Mouse (Mus musculus) lung, embryonic 15.5 days (tissue): ENCODE measurements around the gene Cacng3. TPM values are rescaled to one million over a fixed set of nuclear protein-coding genes. Genes with fewer than 3 reads are reported as not detected.

Source experiments
- ATAC-seq: fragments of 200-750 bp; cut with Nextera tagmentation; 2 replicates; pipeline ENCODE4 v1.8.0; 2017; ENCODE audit warnings: moderate number of reproducible peaks, borderline replicate concordance; ENCODE audit not compliant: low FRiP score, low TSS enrichment; ENCODE audit errors: extremely low read depth
- H3K27ac ChIP-seq: fragments of 300-500 bp; sonication (generic); 2 replicates; pipeline ENCODE4 v1.5.1; 2015; ENCODE audit warnings: moderate library complexity, mild to moderate bottlenecking, inconsistent platforms
- H3K27me3 ChIP-seq: fragments of 300-500 bp; sonication (generic); 2 replicates; pipeline ENCODE4 v1.6.1; 2015; ENCODE audit warnings: inconsistent platforms
- H3K36me3 ChIP-seq: fragments of 300-500 bp; sonication (generic); 2 replicates; pipeline ENCODE4 v1.6.1; 2015; ENCODE audit warnings: inconsistent platforms
- H3K4me1 ChIP-seq: fragments of 300-500 bp; sonication (generic); 2 replicates; pipeline ENCODE4 v1.6.1; 2015; ENCODE audit warnings: inconsistent platforms
- H3K4me2 ChIP-seq: fragments of 300-500 bp; sonication (generic); 2 replicates; pipeline ENCODE4 v1.6.1; 2015; ENCODE audit warnings: inconsistent platforms, mild to moderate bottlenecking, moderate library complexity
- H3K4me3 ChIP-seq: fragments of 300-500 bp; sonication (generic); 2 replicates; pipeline ENCODE4 v1.5.1; 2015; ENCODE audit warnings: mild to moderate bottlenecking, inconsistent platforms
- H3K9ac ChIP-seq: fragments of 300-500 bp; sonication (generic); 2 replicates; pipeline ENCODE4 v1.6.1; 2015; ENCODE audit warnings: inconsistent platforms
- H3K9me3 ChIP-seq: fragments of 300-500 bp; sonication (generic); 2 replicates; pipeline ENCODE4 v1.6.1; 2016; ENCODE audit warnings: inconsistent platforms
- WGBS: fragments of 180-500 bp; shearing (Covaris S2); methylation state at CpG from one replicate; pipeline ENCODE4 v1.1.7; 2015; 5-methylcytosine and 5-hydroxymethylcytosine counted together
- polyA plus RNA-seq: library from polyadenylated mRNA; unstranded; fragments of >200 nt; fragmentation: Nextera tagmentation; extraction: Ambion mirVana; gene quantifications from 2 replicates; pipeline ENCODE4 v1.2.1, GENCODE M21; 2015

The Cacng3 gene
- polyA plus RNA-seq, 1 experiment from 2014 or later = 0.10 TPM

DNA sequence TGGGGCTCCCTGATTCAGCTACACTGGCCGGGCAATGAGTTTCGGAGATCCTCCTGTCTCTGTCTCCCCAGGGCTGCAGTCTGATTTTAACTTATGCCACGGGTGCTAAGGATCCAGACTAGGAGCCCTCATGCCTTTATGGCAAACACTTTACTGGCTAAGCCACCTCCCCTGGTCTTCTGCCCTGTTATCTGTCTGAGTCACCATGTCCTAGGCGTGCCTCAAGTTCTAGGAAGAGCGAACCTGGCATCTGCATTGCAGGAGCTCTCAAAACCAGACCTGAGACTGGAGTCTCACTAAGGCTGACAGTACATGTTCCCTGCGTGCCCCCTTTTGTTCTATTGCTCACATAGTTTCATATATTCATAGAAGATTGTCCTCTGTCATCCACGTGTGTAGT is 119.6 kb downstream of the Cacng3 start:
- H3K4me3 ChIP-seq = no peak overlapping the region

DNA sequence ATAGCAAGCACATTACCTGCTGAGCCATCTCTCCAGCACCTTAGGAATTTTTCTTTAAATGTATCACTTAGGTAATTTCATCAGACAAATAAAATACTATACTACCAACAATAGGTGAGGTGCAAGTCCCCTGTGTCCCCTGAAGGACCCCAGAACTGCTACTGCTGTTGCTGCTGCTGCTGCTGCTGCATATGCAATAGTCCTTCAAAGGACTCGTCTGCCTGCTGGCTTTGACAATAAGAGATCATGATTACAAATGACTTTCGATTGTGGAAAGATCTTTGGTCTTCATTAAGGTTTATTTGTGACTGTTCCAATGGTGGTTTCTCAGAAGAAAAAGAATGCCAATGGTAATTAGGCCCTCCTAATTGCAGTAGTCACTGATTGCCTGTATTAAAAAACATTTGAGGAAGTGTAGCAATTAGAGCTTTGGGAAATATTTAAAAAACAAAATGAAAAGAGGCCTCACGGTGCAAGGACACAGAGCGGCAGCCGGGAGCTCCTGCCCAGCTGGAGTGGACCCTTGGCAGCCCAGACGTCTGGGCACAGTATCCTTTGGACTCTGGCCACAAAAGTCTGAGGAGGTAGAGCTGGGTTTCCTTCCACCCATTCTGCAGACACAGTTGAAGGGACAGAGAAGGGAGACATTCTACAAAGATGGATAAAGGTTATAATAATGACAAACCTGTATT is 123.5 kb downstream of the Cacng3 start:
- no peaks in the 10 kb centered on the region for H3K9me3 ChIP-seq
- H3K4me1 ChIP-seq = no peaks in the 10 kb centered on the region
- H3K9ac ChIP-seq = no peak overlapping the region
- no peaks in the 10 kb centered on the region for H3K36me3 ChIP-seq
- no peak for ATAC-seq
- 41% methylated on average over 6 of the region's 6 CpGs for WGBS
- no peak overlapping the region for H3K4me3 ChIP-seq
- no peak overlapping the region for H3K4me2 ChIP-seq
- no peaks in the 10 kb centered on the region for H3K27me3 ChIP-seq
- no peak overlapping the region for H3K27ac ChIP-seq

More for the DNA sequence above, 119.6 kb downstream of the Cacng3 start:
- Histone ChIP-seq H3K9me3 (no peaks in the 10 kb centered on the region), H3K4me1 (no peaks in the 10 kb centered on the region), H3K36me3 (no peaks in the 10 kb centered on the region), H3K27ac (no peak overlapping the region), H3K27me3 (no peaks in the 10 kb centered on the region), H3K4me2 (no peak overlapping the region), H3K9ac (no peak overlapping the region)
- no peak for ATAC-seq
- 92% methylated on average over 7 of the region's 7 CpGs for WGBS

DNA sequence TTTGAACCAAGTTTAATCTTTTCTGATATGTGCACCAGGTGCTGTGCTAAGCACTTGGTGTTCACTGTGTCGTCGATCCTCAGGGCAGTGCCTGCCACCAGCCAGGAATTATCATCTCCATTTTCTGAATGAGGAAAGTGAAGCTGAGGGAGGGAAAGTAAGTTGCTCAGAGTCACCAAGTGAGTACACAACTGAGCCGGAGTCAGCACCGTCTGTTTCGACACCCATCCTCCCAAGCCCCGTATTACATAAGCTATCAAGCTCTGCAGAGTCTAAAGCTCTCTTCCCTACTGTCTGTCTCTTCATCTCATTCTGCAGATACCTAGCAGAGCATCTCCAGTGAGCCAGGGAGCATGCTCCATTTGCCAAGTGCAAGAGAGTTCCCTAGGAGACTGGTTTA is 124.8 kb downstream of the Cacng3 start:
- 80% methylated on average over 6 of the region's 6 CpGs for WGBS
- H3K27me3 ChIP-seq = no peaks in the 10 kb centered on the region
- H3K9me3 ChIP-seq = no peaks in the 10 kb centered on the region
- no peak for ATAC-seq
- no peak overlapping the region for H3K27ac ChIP-seq
- H3K4me2 ChIP-seq = no peak overlapping the region
- no peak overlapping the region for H3K9ac ChIP-seq
- no peaks in the 10 kb centered on the region for H3K36me3 ChIP-seq
- no peak overlapping the region for H3K4me3 ChIP-seq
- no peaks in the 10 kb centered on the region for H3K4me1 ChIP-seq

DNA sequence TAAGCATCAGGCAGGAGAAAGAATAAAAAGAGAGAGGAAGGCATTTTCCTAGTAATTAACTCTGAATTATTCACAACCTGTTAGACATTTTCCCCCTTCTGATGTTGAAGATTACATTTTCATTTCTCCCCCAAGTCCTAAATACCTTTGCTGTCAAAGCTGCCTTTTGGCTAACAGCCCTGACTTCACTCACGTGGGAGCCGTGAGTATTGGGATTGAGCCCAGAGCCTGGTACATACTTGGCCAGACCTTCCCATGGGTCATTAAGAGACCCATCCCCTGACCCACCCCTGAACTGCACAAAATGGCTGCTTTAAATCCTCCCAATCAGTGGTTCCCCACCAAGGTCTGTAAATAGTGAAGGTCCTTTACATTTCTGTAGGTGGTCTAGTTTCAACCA is 130.5 kb downstream of the Cacng3 start:
- no peak for ATAC-seq
- H3K36me3 ChIP-seq = no peaks in the 10 kb centered on the region
- H3K4me3 ChIP-seq = no peak overlapping the region
- no peak overlapping the region for H3K4me2 ChIP-seq
- H3K9me3 ChIP-seq = no peaks in the 10 kb centered on the region
- no peak overlapping the region for H3K9ac ChIP-seq
- peaks cover 10% of the 10 kb centered on the region for H3K4me1 ChIP-seq
- no peaks in the 10 kb centered on the region for H3K27me3 ChIP-seq
- H3K27ac ChIP-seq = no peak overlapping the region
- WGBS = 43% methylated on average over 2 of the region's 2 CpGs

DNA sequence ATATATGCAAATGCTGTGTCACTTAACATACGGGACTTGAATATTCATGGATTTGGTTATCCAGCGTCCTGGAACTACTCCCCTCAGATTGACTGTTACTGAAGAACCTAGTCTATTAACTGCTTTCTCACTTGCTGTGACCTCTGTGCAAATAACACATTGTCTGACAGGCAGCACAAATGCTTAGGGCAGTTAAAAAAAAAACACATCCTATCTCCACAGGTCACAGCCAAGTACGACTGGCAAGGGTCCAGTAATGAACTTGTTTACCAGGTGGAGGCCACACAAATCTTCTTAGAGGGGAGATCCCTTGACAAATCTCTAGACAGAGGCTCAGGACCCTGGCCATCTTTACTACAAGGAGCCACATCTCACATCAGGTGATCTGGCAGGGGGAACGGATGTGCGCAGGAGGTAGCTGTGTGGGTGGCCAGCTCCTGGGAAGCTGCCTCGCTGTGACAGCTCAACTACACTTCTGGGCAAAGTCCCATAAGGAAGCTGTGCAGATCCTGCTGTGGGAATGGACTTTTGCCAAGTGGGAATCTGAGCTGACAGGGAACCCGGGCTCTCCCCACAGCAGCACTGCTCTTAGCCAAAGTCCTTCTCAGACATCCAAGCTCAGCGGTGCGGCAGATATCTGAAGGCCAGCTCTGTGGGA is 133.7 kb downstream of the Cacng3 start:
- no peaks in the 10 kb centered on the region for H3K36me3 ChIP-seq
- no peak overlapping the region for H3K4me3 ChIP-seq
- 29% methylated on average over 9 of the region's 9 CpGs for WGBS
- H3K9me3 ChIP-seq = no peaks in the 10 kb centered on the region
- no peaks in the 10 kb centered on the region for H3K27me3 ChIP-seq
- peaks cover 10% of the 10 kb centered on the region for H3K4me1 ChIP-seq
- H3K9ac ChIP-seq = no peak overlapping the region
- H3K4me2 ChIP-seq = peak overlapping the region; percentile 16; the same call in 1 of the 2 replicates
- ATAC-seq = peak; percentile 89
- H3K27ac ChIP-seq = peak overlapping the region; percentile 58

DNA sequence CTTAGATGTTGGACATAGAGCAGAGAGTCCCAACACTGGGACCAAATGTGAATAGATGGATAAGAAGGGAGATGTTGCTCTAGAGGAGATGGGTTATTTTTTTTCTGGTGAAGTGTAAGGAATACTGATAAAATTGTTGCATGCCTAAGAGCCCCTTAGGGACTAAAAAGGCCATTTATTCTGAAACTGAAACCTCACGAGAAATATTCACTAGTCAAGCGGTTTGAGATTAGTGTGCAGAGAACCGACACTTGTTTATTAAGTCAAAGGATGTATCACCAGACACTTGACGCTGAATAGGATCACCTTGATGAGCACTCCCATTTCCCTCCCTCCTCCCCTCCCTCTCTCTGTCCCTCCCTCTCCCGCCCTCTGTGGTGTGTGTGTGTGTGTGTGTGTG is 136.2 kb downstream of the Cacng3 start:
- H3K4me1 ChIP-seq = peaks cover 10% of the 10 kb centered on the region
- H3K4me2 ChIP-seq = no peak overlapping the region
- no peaks in the 10 kb centered on the region for H3K27me3 ChIP-seq
- H3K27ac ChIP-seq = no peak overlapping the region
- no peaks in the 10 kb centered on the region for H3K36me3 ChIP-seq
- no peak overlapping the region for H3K9ac ChIP-seq
- no peaks in the 10 kb centered on the region for H3K9me3 ChIP-seq
- ATAC-seq = no peak
- WGBS = 59% methylated on average over 5 of the region's 5 CpGs
- no peak overlapping the region for H3K4me3 ChIP-seq

DNA sequence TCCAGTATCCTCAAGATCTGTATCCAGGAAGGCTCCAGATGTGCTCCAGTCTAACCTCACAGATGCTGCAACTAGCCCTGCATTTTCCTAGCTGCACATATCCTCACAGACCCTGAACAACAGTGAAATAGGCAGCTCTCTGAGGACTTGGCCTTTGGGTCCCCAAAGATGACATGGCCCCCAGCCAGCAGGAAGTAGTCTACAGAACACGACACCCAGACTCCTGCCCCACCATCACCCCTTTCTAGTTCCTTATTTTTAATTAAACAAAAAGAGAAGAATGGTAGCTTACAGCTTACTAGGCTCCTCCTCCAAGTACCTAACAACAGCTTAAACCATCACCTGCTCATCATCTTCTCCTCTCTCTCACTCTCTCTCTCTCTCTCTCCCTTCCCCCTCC is 143.4 kb downstream of the Cacng3 start:
- H3K9ac ChIP-seq = no peak overlapping the region
- 8% methylated on average over 1 of the region's 1 CpGs for WGBS
- no peaks in the 10 kb centered on the region for H3K27me3 ChIP-seq
- H3K27ac ChIP-seq = no peak overlapping the region
- no peaks in the 10 kb centered on the region for H3K36me3 ChIP-seq
- no peaks in the 10 kb centered on the region for H3K9me3 ChIP-seq
- H3K4me3 ChIP-seq = no peak overlapping the region
- no peak overlapping the region for H3K4me2 ChIP-seq
- ATAC-seq = no peak
- H3K4me1 ChIP-seq = no peaks in the 10 kb centered on the region

DNA sequence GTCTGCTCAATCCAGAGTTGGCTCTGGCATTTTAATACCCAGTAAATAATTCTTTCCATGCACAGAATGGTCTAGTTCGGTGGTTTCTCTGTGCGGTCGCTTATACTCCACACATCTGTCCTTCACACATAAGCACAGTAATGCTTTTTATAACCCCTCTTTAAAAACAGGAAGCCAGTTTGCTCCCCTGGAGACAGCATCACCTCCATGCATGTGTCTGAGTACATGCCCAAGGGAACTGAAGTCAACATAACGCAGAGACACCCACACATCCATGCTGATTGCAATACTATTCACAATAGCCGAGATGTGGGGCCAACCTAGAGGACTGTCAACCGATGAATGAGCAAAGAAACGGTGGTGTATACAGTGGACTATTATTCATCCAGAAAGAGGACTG is 147.3 kb downstream of the Cacng3 start:
- ATAC-seq = no peak
- H3K4me1 ChIP-seq = no peaks in the 10 kb centered on the region
- H3K4me3 ChIP-seq = no peak overlapping the region
- no peak overlapping the region for H3K9ac ChIP-seq
- 81% methylated on average over 7 of the region's 7 CpGs for WGBS
- H3K4me2 ChIP-seq = no peak overlapping the region
- H3K27ac ChIP-seq = no peak overlapping the region
- H3K27me3 ChIP-seq = no peaks in the 10 kb centered on the region
- H3K36me3 ChIP-seq = no peaks in the 10 kb centered on the region
- no peaks in the 10 kb centered on the region for H3K9me3 ChIP-seq
